Mouse (Mus musculus) liver, embryonic 13.5 days (tissue): ENCODE data around the gene Btf3l4. TPM values are rescaled to one million over a fixed set of nuclear protein-coding genes. Genes with fewer than 3 reads are reported as not detected.

Source experiments
- ATAC-seq: fragments of 200-750 bp; cut with Nextera tagmentation; 2 replicates; pipeline ENCODE4 v1.8.0; 2017; ENCODE audit warnings: low read depth, mild to moderate bottlenecking, moderate number of reproducible peaks, moderate library complexity
- DNase-seq: peaks from one replicate; pipeline ENCODE4 v3.0.0; 2022
- H3K27ac ChIP-seq: fragments of 300-500 bp; sonication (generic); 2 replicates; pipeline ENCODE4 v1.5.1; 2015; ENCODE audit warnings: moderate library complexity, mild to moderate bottlenecking, inconsistent platforms
- H3K27me3 ChIP-seq: fragments of 300-500 bp; sonication (generic); 2 replicates; pipeline ENCODE4 v1.6.1; 2015; ENCODE audit warnings: mild to moderate bottlenecking, inconsistent platforms
- H3K36me3 ChIP-seq: fragments of 300-500 bp; sonication (generic); 2 replicates; pipeline ENCODE4 v1.6.1; 2015; ENCODE audit warnings: mild to moderate bottlenecking, inconsistent platforms
- H3K4me1 ChIP-seq: fragments of 300-500 bp; sonication (generic); replicated peaks from 2 replicates; pipeline ENCODE4 v1.6.1; 2015; ENCODE audit warnings: inconsistent platforms
- H3K4me2 ChIP-seq: fragments of 300-500 bp; sonication (generic); 2 replicates; pipeline ENCODE4 v1.6.1; 2015; ENCODE audit warnings: inconsistent platforms, mild to moderate bottlenecking, moderate library complexity
- H3K4me3 ChIP-seq: fragments of 300-500 bp; sonication (generic); replicated peaks from 2 replicates; pipeline ENCODE4 v1.5.1; 2015; ENCODE audit warnings: mild to moderate bottlenecking, inconsistent platforms
- H3K9ac ChIP-seq: fragments of 300-500 bp; sonication (generic); 2 replicates; pipeline ENCODE4 v1.6.1; 2015; ENCODE audit warnings: mild to moderate bottlenecking, inconsistent platforms
- H3K9me3 ChIP-seq: fragments of 300-500 bp; sonication (generic); replicated peaks from 2 replicates; pipeline ENCODE4 v1.6.1; 2016; ENCODE audit warnings: inconsistent platforms
- WGBS: fragments of 180-500 bp; shearing (Covaris S2); methylation state at CpG from one replicate; pipeline ENCODE4 v1.1.7; 2015; ENCODE audit not compliant: insufficient replicate concordance; 5-methylcytosine and 5-hydroxymethylcytosine counted together
- polyA plus RNA-seq: library from polyadenylated mRNA; unstranded; fragments of >200 nt; fragmentation: Nextera tagmentation; extraction: Ambion mirVana; gene quantifications from 2 replicates; pipeline ENCODE4 v1.2.1, GENCODE M21; 2015

The Btf3l4 gene
- polyA plus RNA-seq, 1 experiment from 2014 or later = 56.9 TPM

DNA sequence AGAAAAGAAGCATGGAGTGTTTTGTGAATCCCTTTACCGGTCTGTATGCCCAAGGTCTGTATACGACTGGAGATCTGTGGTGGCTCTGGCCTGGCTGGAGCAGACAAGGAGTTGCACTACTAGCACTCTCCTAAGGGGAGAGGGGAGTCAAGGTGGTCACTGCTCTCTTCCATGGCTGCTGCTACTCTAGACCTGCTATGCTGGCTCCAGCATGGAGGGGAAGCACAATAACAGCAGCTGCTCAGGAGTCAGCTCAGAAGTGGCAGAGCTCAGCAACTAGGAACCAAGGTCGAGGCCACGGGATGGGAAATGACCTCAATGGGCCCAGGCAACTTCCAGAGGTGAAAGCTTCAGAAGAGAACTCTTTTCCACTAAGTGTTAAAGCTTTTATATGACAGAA is 22.3 kb downstream of the Btf3l4 start:
- 0 out of 2 replicates have a peak, but pooled peaks cover 6% of the 10 kb centered on the region for H3K36me3 ChIP-seq
- no peaks in the 10 kb centered on the region for H3K27me3 ChIP-seq
- WGBS = 45% methylated on average over 4 of the region's 4 CpGs
- no peaks in the 10 kb centered on the region for H3K4me1 ChIP-seq
- H3K4me3 ChIP-seq = no peak overlapping the region
- H3K9ac ChIP-seq = no peak overlapping the region
- no peaks in the 10 kb centered on the region for H3K9me3 ChIP-seq
- no peak overlapping the region for H3K4me2 ChIP-seq
- DNase-seq (no peak), ATAC-seq (no peak)
- no peak overlapping the region for H3K27ac ChIP-seq

DNA sequence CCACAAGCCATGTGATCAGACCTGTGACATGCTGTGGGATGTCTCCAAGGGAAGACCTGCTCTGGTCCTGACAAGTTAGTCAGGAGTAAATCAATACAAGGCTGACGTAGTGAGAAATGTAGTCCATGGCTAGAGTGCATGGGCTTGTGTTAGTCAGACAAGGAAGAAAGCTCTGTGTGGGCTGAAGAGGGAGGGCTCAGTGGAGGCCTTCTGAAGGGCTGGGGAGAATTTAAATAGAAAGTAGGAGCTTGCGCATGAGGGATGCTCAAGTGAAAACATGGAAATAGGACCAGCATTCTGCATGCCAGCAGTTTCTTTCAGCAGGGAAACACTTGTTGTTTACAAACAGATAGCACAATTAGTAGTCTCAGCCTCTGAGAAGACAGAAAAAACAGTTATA is 29.9 kb downstream of the Btf3l4 start:
- 73% methylated on average over 2 of the region's 2 CpGs for WGBS
- no peak overlapping the region for H3K27ac ChIP-seq
- no peaks in the 10 kb centered on the region for H3K27me3 ChIP-seq
- H3K4me1 ChIP-seq = no peaks in the 10 kb centered on the region
- H3K9me3 ChIP-seq = no peaks in the 10 kb centered on the region
- no peak for ATAC-seq
- H3K4me2 ChIP-seq = no peak overlapping the region
- no peaks in the 10 kb centered on the region for H3K36me3 ChIP-seq
- H3K9ac ChIP-seq = no peak overlapping the region
- no peak overlapping the region for H3K4me3 ChIP-seq
- DNase-seq = no peak

DNA sequence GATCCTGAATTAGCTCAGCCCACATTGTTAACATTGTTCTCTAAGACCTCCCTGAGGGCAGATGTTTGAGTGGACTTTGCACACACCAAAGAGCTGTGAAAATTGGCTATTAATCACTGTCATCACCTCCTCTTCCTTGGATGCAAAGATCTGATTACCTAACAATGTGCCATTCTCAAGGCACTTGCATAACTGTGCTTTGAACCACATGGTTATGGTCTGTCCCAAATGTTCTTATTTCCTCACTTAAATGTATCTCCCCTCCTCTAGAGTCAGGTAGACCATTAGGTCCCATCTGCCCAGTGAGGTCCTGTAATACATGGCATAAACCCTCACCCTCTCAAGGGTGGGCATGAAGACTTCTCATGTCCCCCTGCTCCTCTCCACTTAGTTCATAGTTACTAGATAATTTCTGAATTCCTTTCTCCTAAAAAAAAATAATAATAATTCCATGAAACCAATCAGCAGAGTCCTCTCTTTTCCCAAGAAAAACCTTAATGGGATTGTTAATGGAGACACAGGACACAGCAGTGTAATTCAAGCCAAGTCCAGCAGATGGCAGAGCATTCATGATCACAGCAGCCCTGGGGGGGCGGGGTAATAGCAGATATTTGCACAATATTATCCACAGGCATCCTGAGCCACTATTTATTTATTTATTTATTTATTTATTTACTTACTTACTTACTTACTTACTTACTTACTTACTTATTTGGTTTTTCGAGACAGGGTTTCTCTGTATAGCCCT is 35.2 kb downstream of the Btf3l4 start:
- Histone ChIP-seq H3K27ac (no peak overlapping the region), H3K4me2 (no peak overlapping the region), H3K4me1 (no peaks in the 10 kb centered on the region; the same call in 1 of the 2 replicates), H3K4me3 (no peak overlapping the region), H3K9me3 (no peaks in the 10 kb centered on the region), H3K27me3 (no peaks in the 10 kb centered on the region), H3K9ac (no peak overlapping the region), H3K36me3 (no peaks in the 10 kb centered on the region)
- DNase-seq = peak; percentile 31
- 26% methylated on average over 2 of the region's 2 CpGs for WGBS
- ATAC-seq = no peak

DNA sequence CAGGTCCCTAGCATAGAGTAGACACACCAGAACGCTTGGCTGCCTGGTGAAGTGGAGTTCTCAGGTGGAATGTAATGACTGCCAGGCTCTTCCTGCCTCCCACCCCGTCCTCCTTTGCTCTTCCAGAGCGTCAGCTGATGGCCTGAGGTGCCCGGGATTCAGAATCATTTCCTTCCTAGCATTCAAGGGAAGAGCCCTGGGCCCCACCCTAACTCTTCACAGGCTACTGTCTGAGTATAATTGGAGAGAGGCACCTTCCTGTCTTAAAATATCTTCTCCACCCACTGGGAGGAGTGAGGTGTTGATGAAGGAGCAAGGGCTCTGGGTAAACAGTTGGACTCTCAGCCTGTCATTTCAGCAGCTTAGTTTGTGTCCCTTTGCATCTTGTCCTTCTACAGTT is 36.7 kb downstream of the Btf3l4 start:
- WGBS = 32% methylated on average over 4 of the region's 4 CpGs
- no peaks in the 10 kb centered on the region for H3K9me3 ChIP-seq
- no peak overlapping the region for H3K4me3 ChIP-seq
- no peak for DNase-seq
- H3K4me2 ChIP-seq = no peak overlapping the region
- no peak overlapping the region for H3K9ac ChIP-seq
- H3K27ac ChIP-seq = no peak overlapping the region
- no peaks in the 10 kb centered on the region for H3K36me3 ChIP-seq
- no peaks in the 10 kb centered on the region for H3K27me3 ChIP-seq
- ATAC-seq = no peak
- no peaks in the 10 kb centered on the region; the same call in 1 of the 2 replicates for H3K4me1 ChIP-seq

DNA sequence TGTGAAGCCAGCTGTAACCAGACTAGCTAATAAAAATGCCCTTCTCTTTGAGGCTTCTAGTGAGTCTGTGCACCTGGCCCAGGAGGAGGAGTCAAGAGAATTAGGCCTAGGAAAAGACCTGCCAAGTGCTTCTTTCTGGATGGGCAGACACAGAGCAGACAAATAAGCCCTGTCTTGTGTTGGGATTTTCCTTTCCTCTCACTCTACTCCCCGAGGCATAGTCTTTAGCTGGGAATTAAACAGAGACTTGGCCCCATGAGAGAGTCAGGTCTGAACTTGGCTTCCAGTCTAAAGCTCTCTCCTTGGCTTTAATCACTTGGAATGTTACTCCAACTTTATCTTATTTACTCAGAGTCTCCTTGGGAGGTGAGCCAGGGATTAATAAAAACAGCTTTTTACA is 39.5 kb downstream of the Btf3l4 start:
- 43% methylated on average over 1 of the region's 1 CpGs for WGBS
- ATAC-seq (no peak), DNase-seq (no peak)
- no peak overlapping the region for H3K4me2 ChIP-seq
- H3K36me3 ChIP-seq = no peaks in the 10 kb centered on the region
- no peak overlapping the region for H3K4me3 ChIP-seq
- no peaks in the 10 kb centered on the region; the same call in 1 of the 2 replicates for H3K4me1 ChIP-seq
- H3K27ac ChIP-seq = no peak overlapping the region
- no peaks in the 10 kb centered on the region for H3K27me3 ChIP-seq
- H3K9ac ChIP-seq = no peak overlapping the region
- H3K9me3 ChIP-seq = no peaks in the 10 kb centered on the region

DNA sequence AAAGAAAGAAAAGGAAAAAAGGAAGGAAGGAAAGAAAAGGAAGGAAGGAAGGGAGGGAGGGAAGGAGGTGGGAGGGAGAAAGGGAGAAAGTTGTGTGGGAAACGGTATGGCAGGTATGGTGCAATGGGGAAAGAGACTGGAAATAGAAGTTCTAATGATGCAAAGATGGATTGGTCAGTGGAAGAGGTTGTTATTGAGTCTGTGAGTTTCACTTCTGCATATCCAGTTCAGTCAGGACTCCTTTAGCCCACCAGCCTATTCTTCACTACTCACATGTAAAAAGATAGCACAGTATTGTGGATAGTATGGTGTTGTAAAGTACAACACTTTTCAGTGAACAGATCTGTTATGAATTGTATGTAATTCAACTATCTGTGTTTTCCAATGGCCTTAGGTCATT is 42.9 kb downstream of the Btf3l4 start:
- H3K9me3 ChIP-seq = no peaks in the 10 kb centered on the region
- DNase-seq = no peak
- H3K9ac ChIP-seq = no peak overlapping the region
- no peaks in the 10 kb centered on the region for H3K36me3 ChIP-seq
- no peak overlapping the region for H3K4me3 ChIP-seq
- no peaks in the 10 kb centered on the region for H3K4me1 ChIP-seq
- 26% methylated on average over 1 of the region's 1 CpGs for WGBS
- no peak overlapping the region for H3K4me2 ChIP-seq
- H3K27me3 ChIP-seq = no peaks in the 10 kb centered on the region
- H3K27ac ChIP-seq = no peak overlapping the region
- ATAC-seq = no peak

DNA sequence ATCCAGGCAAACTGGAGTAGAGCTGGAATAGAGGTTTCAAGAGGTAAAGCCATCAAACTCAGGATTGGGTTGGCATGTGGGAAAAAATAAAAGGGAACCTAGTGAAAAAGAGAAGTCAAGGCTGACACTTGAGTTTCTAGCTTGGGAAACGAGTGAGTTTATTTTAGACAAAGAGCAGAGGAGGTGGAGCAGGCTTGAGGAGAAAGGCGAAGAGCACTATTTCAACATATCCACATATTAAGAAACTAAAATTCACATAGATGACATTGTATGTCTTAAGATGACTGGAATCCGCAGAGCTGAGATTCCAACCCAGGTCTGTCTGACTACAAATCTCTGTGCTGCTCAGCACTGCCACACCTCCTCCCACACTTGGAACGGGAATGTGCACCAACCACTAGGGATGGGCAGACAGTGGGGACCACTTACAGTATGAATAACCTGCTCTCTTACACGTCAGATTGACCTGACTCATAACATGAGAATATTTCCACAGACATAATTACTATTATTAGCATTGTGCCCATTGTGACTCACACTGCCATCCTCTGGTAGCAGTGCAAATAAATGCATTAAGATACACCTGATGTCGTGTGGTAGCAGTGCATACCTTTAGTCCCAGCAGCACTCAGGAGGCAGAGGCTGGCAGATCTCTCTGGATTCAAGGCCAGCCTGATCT is 44.0 kb downstream of the Btf3l4 start:
- H3K27ac ChIP-seq = no peak overlapping the region
- H3K27me3 ChIP-seq = no peaks in the 10 kb centered on the region
- no peak for ATAC-seq
- H3K36me3 ChIP-seq = no peaks in the 10 kb centered on the region
- H3K9me3 ChIP-seq = no peaks in the 10 kb centered on the region
- no peak overlapping the region for H3K4me2 ChIP-seq
- H3K4me1 ChIP-seq = no peaks in the 10 kb centered on the region
- H3K4me3 ChIP-seq = no peak overlapping the region
- 45% methylated on average over 6 of the region's 6 CpGs for WGBS
- DNase-seq = no peak
- no peak overlapping the region for H3K9ac ChIP-seq

DNA sequence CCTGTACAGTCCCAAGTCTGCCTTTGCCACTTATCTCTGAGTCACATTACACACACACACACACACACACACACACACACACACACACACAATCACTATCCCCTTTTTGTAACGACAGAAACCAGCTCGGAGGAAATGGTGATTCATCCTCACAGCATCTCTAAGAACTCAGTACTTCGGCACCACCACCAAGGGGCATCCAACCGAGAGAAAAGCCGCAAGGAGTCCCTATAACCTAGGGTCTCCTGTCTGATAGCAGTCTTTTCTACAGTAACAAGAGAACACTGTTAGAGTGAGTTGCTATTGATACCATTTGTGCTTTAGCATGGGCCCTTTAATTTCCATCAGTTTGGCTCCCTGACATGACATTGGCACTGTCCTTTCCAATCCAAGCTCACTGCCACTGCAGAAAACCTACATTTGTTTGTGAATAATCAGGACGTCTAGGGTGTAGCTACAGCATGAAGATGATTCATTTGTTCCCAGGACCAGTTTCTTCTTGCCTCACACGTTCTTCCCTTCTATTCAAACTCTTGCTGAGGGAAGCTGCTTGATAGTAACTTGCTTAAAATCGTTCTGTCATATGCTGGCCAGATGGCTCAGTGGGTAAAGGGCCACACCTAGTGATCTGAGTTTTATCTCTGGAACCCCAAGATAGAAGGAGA is 50.9 kb downstream of the Btf3l4 start:
- H3K4me3 ChIP-seq = no peak overlapping the region
- no peaks in the 10 kb centered on the region for H3K36me3 ChIP-seq
- ATAC-seq (no peak), DNase-seq (no peak)
- H3K9ac ChIP-seq = no peak overlapping the region
- peaks cover 9% of the 10 kb centered on the region for H3K4me1 ChIP-seq
- peaks cover 54% of the 10 kb centered on the region for H3K27me3 ChIP-seq
- H3K4me2 ChIP-seq = no peak overlapping the region
- WGBS = 21% methylated on average over 8 of the region's 8 CpGs
- no peaks in the 10 kb centered on the region for H3K9me3 ChIP-seq
- no peak overlapping the region for H3K27ac ChIP-seq

DNA sequence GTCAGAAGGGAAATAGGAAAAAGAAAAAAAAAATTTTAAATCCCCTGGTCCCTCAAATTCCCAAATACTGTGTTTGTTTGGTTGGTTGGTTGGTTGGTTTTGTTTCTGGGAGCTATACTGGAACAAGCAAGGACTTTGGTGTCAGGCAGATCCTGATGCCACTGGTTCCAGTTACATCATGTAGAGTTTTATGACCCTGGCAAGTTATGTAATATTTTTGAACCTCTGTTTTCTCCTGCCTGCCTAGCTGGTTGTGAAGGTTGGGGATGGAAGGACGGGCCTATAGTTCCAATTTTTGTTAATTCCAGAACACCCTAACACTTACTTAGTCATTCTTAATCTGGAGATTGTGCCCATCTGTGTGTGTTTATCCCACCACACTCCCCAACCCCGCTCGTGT is 51.8 kb downstream of the Btf3l4 start:
- no peak for DNase-seq

DNA sequence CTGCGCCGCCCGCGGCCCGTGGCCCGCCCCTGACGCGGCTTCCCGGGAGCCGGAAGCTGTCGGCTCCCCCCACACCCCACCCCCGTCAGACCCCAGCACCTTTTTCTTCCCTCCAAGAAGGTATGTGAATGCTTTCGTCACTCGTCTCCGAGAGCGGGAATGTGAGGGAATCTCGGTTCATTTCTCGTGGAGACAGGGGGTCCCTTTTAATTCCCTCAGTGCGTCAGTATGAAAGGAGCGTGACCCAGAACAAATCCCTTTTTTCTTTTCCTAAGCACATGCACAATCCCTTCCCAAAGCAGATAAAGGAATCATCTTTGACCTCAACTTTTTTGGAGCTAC is 52.6 kb downstream of the Btf3l4 start:
- no peak for ATAC-seq
- H3K36me3 ChIP-seq = no peaks in the 10 kb centered on the region
- 4% methylated on average over 14 of the region's 20 CpGs for WGBS
- no peak for DNase-seq
- H3K4me1 ChIP-seq = peaks cover 9% of the 10 kb centered on the region
- H3K4me2 ChIP-seq = peak overlapping the region; percentile 85
- no peaks in the 10 kb centered on the region for H3K9me3 ChIP-seq
- H3K4me3 ChIP-seq = peak overlapping the region; percentile 68
- peaks cover 55% of the 10 kb centered on the region for H3K27me3 ChIP-seq
- no peak overlapping the region; the same call in 1 of the 2 replicates for H3K27ac ChIP-seq
- peak overlapping the region; percentile 75 for H3K9ac ChIP-seq

More for the DNA sequence above, 51.8 kb downstream of the Btf3l4 start:
- no peaks in the 10 kb centered on the region for H3K36me3 ChIP-seq
- no peak overlapping the region for H3K4me2 ChIP-seq
- H3K9me3 ChIP-seq = no peaks in the 10 kb centered on the region
- H3K4me1 ChIP-seq = peaks cover 9% of the 10 kb centered on the region
- H3K27ac ChIP-seq = no peak overlapping the region
- no peak overlapping the region for H3K4me3 ChIP-seq
- ATAC-seq = no peak
- H3K27me3 ChIP-seq = peaks cover 55% of the 10 kb centered on the region
- H3K9ac ChIP-seq = no peak overlapping the region
- WGBS = 63% methylated on average over 3 of the region's 3 CpGs

DNA sequence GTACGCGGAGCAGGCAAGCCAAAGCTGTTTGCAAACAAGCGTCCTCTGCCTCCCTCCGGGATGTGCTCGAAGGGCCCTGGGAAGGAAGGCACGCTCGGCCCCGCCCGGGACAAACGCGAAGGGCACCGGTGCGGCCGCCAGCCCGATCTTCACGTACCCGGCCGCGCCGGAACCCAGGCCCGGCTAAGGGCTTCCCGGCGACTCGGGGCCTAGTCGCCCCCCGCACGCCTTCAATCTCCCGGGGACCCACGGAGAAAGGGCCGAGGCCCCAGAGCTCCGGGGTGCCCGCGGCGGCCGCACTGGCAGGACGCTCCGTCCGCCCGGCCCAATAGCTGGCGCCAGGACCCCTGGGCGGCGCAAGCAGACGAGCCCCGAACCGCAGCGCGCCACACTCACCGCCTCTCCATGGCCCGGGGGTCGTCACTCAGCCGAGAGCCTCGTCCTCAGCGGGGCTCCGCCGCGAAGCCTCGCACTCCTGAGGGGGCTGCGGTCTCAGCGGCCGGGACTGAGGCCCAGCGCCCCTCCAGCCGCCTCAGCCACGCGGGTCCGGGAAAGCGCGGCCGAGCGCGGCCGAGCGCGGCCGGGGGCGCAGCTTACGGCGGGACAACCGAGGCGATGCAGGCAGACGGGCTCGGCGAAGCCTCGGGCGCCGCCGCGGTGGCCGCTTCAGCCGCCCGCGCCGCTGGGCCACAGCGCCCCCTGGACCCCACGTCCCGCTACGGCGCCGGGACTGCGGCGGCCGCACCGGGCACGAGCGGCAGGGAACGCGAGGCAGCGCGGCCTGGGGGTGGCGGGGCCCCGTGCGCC is 53.2 kb downstream of the Btf3l4 start, which contains the start of gene Zfyve9:
TSS of gene Zfyve9 (minus strand) at position 742 of the 807 bp plus-strand sequence.
- H3K4me1 ChIP-seq = peaks cover 9% of the 10 kb centered on the region
- peak within 1 kb of the TSS; percentile 75 for H3K9ac ChIP-seq
- H3K27ac ChIP-seq = peak within 1 kb of the TSS; percentile 72
- WGBS = under 1% methylated on average over 98 of the region's 111 CpGs
- H3K9me3 ChIP-seq = no peaks in the 10 kb centered on the region
- ATAC-seq (peak; percentile 68), DNase-seq (peak; percentile 40)
- H3K4me3 ChIP-seq = peak within 1 kb of the TSS; percentile 68
- H3K36me3 ChIP-seq = no peaks in the 10 kb centered on the region
- peak within 1 kb of the TSS; percentile 85 for H3K4me2 ChIP-seq
- peaks cover 55% of the 10 kb centered on the region for H3K27me3 ChIP-seq
